Mouse (Mus musculus) lung, embryonic 14.5 days (tissue): ENCODE measurements around the gene Sgcd. TPM values are rescaled to one million over a fixed set of nuclear protein-coding genes. Genes with fewer than 3 reads are reported as not detected.

ENCODE experiments used
- ATAC-seq: fragments of 200-750 bp; cut with Nextera tagmentation; 2 replicates; pipeline ENCODE4 v1.8.0; 2017; ENCODE audit warnings: mild to moderate bottlenecking, moderate TSS enrichment, moderate library complexity; ENCODE audit not compliant: insufficient read depth
- DNase-seq: peaks from one replicate; pipeline ENCODE4 v3.0.0-alpha.2; 2015
- H3K27ac ChIP-seq: fragments of 300-500 bp; sonication (generic); 2 replicates; pipeline ENCODE4 v1.5.1; 2014; ENCODE audit warnings: low read depth, mild to moderate bottlenecking, moderate library complexity
- H3K27me3 ChIP-seq: fragments of 300-500 bp; sonication (generic); 2 replicates; pipeline ENCODE4 v1.6.1; 2014; ENCODE audit warnings: low read length, control low read depth; ENCODE audit not compliant: insufficient read depth
- H3K36me3 ChIP-seq: fragments of 300-500 bp; sonication (generic); 2 replicates; pipeline ENCODE4 v1.6.1; 2014; ENCODE audit warnings: control low read depth; ENCODE audit not compliant: insufficient read depth
- H3K4me1 ChIP-seq: fragments of 300-500 bp; sonication (generic); 2 replicates; pipeline ENCODE4 v1.6.1; 2014; ENCODE audit warnings: antibody characterized with exemption, control low read depth; ENCODE audit not compliant: insufficient read depth
- H3K4me2 ChIP-seq: fragments of 300-500 bp; sonication (generic); 2 replicates; pipeline ENCODE4 v1.6.1; 2014; ENCODE audit warnings: mild to moderate bottlenecking
- H3K4me3 ChIP-seq: fragments of 300-500 bp; sonication (generic); 2 replicates; pipeline ENCODE4 v1.5.1; 2014; ENCODE audit warnings: low read depth, low read length
- H3K9ac ChIP-seq: fragments of 300-500 bp; sonication (generic); 2 replicates; pipeline ENCODE4 v1.6.1; 2014
- H3K9me3 ChIP-seq: fragments of 300-500 bp; sonication (generic); 2 replicates; pipeline ENCODE4 v1.6.1; 2016; ENCODE audit warnings: low read depth, low read length, control low read depth
- CTCF ChIP-seq: IDR thresholded peaks from 2 replicates; pipeline ENCODE4 v1.5.1; 2016; ENCODE audit warnings: antibody characterized with exemption, low read depth
- WGBS: fragments of 180-500 bp; shearing (Covaris S2); extraction: QIAGEN DNeasy Blood & Tissue Kit; methylation state at CpG from one replicate; pipeline ENCODE4 v1.1.7; 2014; 5-methylcytosine and 5-hydroxymethylcytosine counted together
- polyA plus RNA-seq: library from polyadenylated mRNA; unstranded; fragments of >200 nt; fragmentation: Nextera tagmentation; extraction: Ambion mirVana; gene quantifications from 2 replicates; pipeline ENCODE4 v1.2.1, GENCODE M21; 2014

The Sgcd gene
- polyA plus RNA-seq, 1 experiment from 2014 or later = 2.5 TPM

DNA sequence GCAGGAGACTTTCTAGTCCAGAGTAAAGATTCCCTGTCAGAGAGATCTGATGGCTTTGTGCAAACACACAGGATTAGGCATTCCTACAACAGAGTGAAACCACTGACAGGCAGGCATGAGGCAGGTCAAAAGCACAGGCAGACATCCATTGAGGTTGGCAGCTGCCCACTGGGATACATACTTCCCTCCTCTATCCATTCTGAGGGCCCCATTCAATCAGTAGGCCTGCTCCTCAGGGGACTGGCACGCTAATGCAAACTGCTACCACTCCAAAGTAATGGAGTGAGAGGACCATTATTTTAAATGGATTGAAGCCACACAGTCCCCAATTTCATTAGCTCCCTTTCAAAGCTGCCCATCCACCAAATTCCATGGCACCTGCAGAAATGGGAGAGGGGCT lies 293.2 kb downstream of the Sgcd start:
- 59% methylated on average over 1 of the region's 1 CpGs for WGBS
- Histone ChIP-seq H3K36me3 (no peaks in the 10 kb centered on the region), H3K27me3 (no peaks in the 10 kb centered on the region), H3K4me3 (no peak overlapping the region), H3K9me3 (no peaks in the 10 kb centered on the region), H3K27ac (no peak overlapping the region), H3K4me1 (no peaks in the 10 kb centered on the region), H3K4me2 (no peak overlapping the region), H3K9ac (no peak overlapping the region)
- ATAC-seq (no peak), DNase-seq (no peak)
- no peak for TF ChIP-seq CTCF

DNA sequence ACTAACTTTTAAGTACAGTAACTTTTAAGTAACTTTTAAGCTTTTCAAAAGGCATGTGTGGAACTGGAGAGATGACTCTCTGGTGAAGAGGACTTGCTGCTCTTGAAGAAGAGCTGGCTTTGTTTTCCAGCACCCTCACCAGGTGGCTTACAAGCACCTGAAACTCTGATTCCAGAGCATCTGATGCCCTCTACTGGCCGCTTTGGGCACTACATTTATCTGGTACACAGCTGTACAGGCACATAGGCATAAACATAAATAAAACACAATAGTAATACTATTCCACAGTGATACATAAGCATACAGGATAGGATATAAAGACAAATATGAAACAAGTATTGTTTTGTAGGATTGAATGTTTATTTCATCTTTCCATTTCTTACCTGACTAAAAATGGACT lies 330.6 kb downstream of the Sgcd start:
- Histone ChIP-seq H3K36me3 (no peaks in the 10 kb centered on the region), H3K27me3 (no peaks in the 10 kb centered on the region), H3K4me2 (no peak overlapping the region), H3K4me3 (no peak overlapping the region), H3K4me1 (no peaks in the 10 kb centered on the region), H3K9ac (no peak overlapping the region), H3K27ac (no peak overlapping the region), H3K9me3 (no peaks in the 10 kb centered on the region)
- peak; percentile 67 for DNase-seq
- ATAC-seq = no peak
- TF ChIP-seq CTCF = peak; percentile 73
- 3% methylated on average over 1 of the region's 1 CpGs for WGBS

DNA sequence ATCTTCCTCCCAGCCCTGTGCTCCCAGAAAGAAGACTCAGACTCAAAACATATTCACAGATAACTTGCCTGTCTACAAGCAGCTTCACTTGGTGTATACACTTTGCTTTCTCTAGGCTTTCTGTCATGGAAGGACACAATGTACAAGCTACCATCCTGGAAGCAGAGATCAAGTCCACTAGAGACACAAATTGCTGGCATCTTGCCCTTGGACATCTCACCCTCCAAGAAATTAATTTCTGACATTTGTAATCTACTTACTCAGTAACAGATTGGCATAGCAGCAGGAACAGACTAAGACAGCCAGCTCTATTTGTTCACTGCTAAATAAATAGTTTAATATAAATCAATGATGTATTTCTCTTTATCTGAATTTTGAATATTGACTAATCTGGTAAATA lies 342.9 kb downstream of the Sgcd start:
- Histone ChIP-seq H3K4me1 (no peaks in the 10 kb centered on the region), H3K27me3 (no peaks in the 10 kb centered on the region), H3K9ac (no peak overlapping the region), H3K36me3 (no peaks in the 10 kb centered on the region), H3K27ac (no peak overlapping the region), H3K9me3 (no peaks in the 10 kb centered on the region), H3K4me2 (no peak overlapping the region), H3K4me3 (no peak overlapping the region)
- DNase-seq (no peak), ATAC-seq (no peak)
- no peak for TF ChIP-seq CTCF

DNA sequence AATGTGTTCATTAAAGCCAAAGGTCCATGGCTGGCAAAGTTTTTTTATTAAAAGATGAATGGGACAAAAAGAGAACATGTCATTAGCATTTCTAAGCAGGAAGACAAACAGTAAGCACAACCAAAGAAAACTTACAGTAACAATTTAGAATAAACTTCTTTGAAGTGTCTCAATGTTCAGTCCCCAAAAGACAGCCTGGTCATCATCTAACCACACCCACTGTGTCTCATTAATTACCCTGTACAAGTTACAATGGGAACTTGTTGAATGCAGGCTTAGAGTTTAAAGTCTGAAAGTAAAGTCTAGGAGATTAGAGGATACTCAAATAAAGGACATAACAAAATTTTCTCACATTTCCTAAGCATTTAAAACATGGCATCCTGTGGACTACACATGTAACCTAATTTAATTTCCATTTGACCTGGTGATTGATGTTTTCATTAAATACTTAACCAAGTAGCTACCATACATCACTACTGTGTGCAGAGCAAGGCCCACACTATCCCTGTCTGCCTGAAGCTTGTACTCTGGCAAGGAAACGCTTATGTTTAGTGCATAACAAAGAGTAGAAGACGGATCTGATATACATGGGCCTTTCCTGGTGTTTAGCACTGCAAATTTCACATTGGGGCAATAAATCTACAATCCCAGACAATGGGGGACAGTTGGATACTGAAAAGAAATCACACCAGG lies 347.1 kb downstream of the Sgcd start:
- ATAC-seq (no peak), DNase-seq (no peak)
- TF ChIP-seq CTCF = no peak
- Histone ChIP-seq H3K9me3 (no peaks in the 10 kb centered on the region), H3K9ac (no peak overlapping the region), H3K27ac (no peak overlapping the region), H3K27me3 (no peaks in the 10 kb centered on the region), H3K36me3 (no peaks in the 10 kb centered on the region), H3K4me1 (no peaks in the 10 kb centered on the region), H3K4me3 (no peak overlapping the region), H3K4me2 (no peak overlapping the region)
- WGBS = 49% methylated on average over 2 of the region's 2 CpGs

DNA sequence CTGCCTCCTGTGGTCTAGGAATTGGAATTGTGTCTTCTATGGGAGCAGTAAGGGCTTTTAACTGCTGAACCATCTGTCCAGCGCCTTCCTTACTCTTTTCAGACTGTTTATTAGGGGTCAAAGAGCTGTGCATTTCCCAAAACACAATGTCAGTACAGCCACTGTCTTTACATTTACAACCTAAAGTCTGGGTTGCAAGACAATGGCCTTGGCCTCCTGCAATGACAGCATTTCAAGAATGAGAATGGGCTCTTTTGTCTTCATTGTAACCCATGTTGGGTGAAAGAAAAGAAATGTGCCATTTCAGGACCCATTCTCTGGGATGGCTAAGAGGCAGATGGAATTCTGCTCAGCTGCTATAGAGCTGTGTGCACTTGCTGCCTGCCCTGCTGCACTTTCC lies 348.2 kb downstream of the Sgcd start:
- 43% methylated on average over 1 of the region's 1 CpGs for WGBS
- no peak overlapping the region for H3K4me2 ChIP-seq
- no peaks in the 10 kb centered on the region for H3K9me3 ChIP-seq
- no peaks in the 10 kb centered on the region for H3K36me3 ChIP-seq
- H3K27me3 ChIP-seq = no peaks in the 10 kb centered on the region
- DNase-seq (no peak), ATAC-seq (no peak)
- no peak overlapping the region for H3K4me3 ChIP-seq
- TF ChIP-seq CTCF = no peak
- H3K27ac ChIP-seq = no peak overlapping the region
- no peak overlapping the region for H3K9ac ChIP-seq
- H3K4me1 ChIP-seq = no peaks in the 10 kb centered on the region

DNA sequence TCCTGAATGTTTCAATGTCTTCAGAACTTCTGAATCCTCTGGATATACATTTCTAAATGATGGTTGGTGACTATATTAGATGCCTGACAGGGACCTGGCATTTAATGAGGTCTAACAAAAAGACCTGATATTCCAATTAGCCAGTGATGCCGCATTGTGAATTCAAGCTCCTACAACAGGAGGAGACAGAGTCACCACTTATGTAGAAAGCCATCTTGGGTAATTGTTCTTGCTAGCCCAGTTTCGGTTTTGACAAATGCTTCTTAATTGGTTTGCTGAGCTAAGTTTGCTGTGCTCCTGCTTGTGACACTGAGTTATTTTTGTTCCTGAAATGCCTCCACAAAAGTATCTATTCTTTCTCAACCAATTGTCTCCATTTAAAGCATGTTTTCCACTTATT lies 358.6 kb downstream of the Sgcd start:
- ATAC-seq (no peak), DNase-seq (no peak)
- WGBS = 87% methylated on average over 2 of the region's 2 CpGs
- Histone ChIP-seq H3K27me3 (no peaks in the 10 kb centered on the region), H3K9me3 (no peaks in the 10 kb centered on the region), H3K4me1 (no peaks in the 10 kb centered on the region), H3K36me3 (no peaks in the 10 kb centered on the region), H3K27ac (no peak overlapping the region), H3K9ac (no peak overlapping the region), H3K4me3 (no peak overlapping the region), H3K4me2 (no peak overlapping the region)
- no peak for TF ChIP-seq CTCF

DNA sequence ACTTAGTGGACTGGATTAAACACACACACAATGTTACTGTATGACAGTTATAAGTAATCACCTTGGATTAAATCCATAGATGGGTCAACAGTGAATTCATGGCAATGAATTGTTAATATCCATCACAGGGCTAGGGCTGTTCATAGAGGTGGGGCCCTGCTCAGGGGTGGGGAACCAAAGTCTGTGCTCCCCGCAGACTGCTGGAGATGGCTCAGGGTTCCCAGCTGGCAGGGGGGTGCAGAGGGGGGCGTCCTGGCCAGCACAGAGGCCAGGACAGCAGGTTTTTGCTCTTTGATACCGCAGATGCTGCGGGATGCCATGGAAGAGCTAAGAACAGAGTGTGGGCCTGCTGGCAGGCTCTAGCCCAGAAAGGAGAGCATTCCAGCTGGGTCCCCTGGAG lies 378.9 kb downstream of the Sgcd start:
- no peak for ATAC-seq
- Histone ChIP-seq H3K4me1 (no peaks in the 10 kb centered on the region), H3K27me3 (no peaks in the 10 kb centered on the region), H3K36me3 (no peaks in the 10 kb centered on the region), H3K9ac (no peak overlapping the region), H3K9me3 (no peaks in the 10 kb centered on the region), H3K4me2 (no peak overlapping the region), H3K27ac (no peak overlapping the region), H3K4me3 (no peak overlapping the region)
- TF ChIP-seq CTCF = no peak
- no peak for DNase-seq
- 70% methylated on average over 4 of the region's 4 CpGs for WGBS

DNA sequence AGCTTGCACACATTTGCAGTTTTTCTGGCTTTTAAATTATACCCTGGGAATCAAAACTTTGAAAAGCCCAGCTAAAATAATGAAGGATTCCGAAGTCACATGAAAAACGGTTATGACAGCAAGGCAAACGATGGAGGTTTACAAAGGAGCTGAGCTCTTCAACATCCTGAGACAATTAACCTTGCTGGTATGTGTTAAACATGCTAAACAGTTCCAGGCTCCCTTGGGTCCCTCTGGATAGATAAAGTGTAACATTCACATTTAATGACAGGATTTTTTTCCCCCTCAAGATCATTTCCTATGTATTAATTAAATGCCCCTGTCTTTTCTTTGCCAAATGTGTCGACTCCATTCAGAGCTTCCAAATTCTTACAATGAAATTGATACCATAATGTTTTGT lies 414.1 kb downstream of the Sgcd start:
- 68% methylated on average over 4 of the region's 4 CpGs for WGBS
- H3K27ac ChIP-seq = no peak overlapping the region

More for the DNA sequence above, 414.1 kb downstream of the Sgcd start:
- H3K9ac ChIP-seq = no peak overlapping the region
- ATAC-seq (no peak), DNase-seq (no peak)
- TF ChIP-seq CTCF = no peak
- no peak overlapping the region for H3K4me2 ChIP-seq
- no peaks in the 10 kb centered on the region for H3K9me3 ChIP-seq
- no peak overlapping the region for H3K4me3 ChIP-seq
- H3K36me3 ChIP-seq = no peaks in the 10 kb centered on the region
- no peaks in the 10 kb centered on the region for H3K4me1 ChIP-seq
- no peaks in the 10 kb centered on the region for H3K27me3 ChIP-seq
